Mouse (Mus musculus) forebrain, postnatal 0 days (tissue): ENCODE data around the gene Rab3gap2. TPM values are rescaled to one million over a fixed set of nuclear protein-coding genes. Genes with fewer than 3 reads are reported as not detected.

Experiments used
- ATAC-seq: fragments of 200-750 bp; cut with Nextera tagmentation; 2 replicates; pipeline ENCODE4 v1.8.0; 2017; ENCODE audit warnings: mild to moderate bottlenecking, moderate library complexity
- DNase-seq: peaks from one replicate; pipeline ENCODE4 v3.0.0-alpha.2; 2015
- H3K27ac ChIP-seq: fragments of 300-500 bp; sonication (generic); 2 replicates; pipeline ENCODE4 v1.5.1; 2014; ENCODE audit warnings: low read depth, mild to moderate bottlenecking, antibody characterized with exemption, low read length, moderate library complexity, mixed read lengths
- H3K27me3 ChIP-seq: fragments of 300-500 bp; sonication (generic); 2 replicates; pipeline ENCODE4 v1.6.1; 2014; ENCODE audit warnings: mild to moderate bottlenecking, low read length, mixed read lengths; ENCODE audit not compliant: insufficient read depth
- H3K36me3 ChIP-seq: fragments of 300-500 bp; sonication (generic); 2 replicates; pipeline ENCODE4 v1.6.1; 2014; ENCODE audit warnings: mild to moderate bottlenecking, moderate library complexity; ENCODE audit not compliant: insufficient read depth
- H3K4me1 ChIP-seq: fragments of 300-500 bp; sonication (generic); 2 replicates; pipeline ENCODE4 v1.6.1; 2014; ENCODE audit warnings: antibody characterized with exemption; ENCODE audit not compliant: insufficient read depth
- H3K4me2 ChIP-seq: fragments of 300-500 bp; sonication (generic); 2 replicates; pipeline ENCODE4 v1.6.1; 2014; ENCODE audit warnings: low read depth, mild to moderate bottlenecking, moderate library complexity
- H3K4me3 ChIP-seq: fragments of 300-500 bp; sonication (generic); 2 replicates; pipeline ENCODE4 v1.5.1; 2014; ENCODE audit warnings: low read depth, low read length, mixed read lengths
- H3K9ac ChIP-seq: fragments of 300-500 bp; sonication (generic); 2 replicates; pipeline ENCODE4 v1.6.1; 2014; ENCODE audit warnings: mild to moderate bottlenecking
- H3K9me3 ChIP-seq: fragments of 300-500 bp; sonication (generic); 2 replicates; pipeline ENCODE4 v1.6.1; 2016; ENCODE audit warnings: low read length
- CTCF ChIP-seq: sonication (generic); IDR thresholded peaks from 2 replicates; pipeline ENCODE4 v1.5.1; 2016; ENCODE audit warnings: antibody characterized with exemption, control low read depth, low read depth
- whole genome bisulfite sequencing: fragments of 180-500 bp; shearing (Covaris S2); extraction: QIAGEN DNeasy Blood & Tissue Kit; methylation state at CpG from one replicate; pipeline ENCODE4 v1.1.7; 2014; 5-methylcytosine and 5-hydroxymethylcytosine counted together
- microRNA counts: library from miRNA; unstranded; fragments of <30 nt; microRNA quantifications from one replicate; lab custom pipeline; 2015
- microRNA-seq, 2 experiments: library from miRNA; unstranded; fragments of <30 nt; microRNA quantifications; one replicate each; pipeline ENCODE4; 2016
- polyA plus RNA-seq: library from polyadenylated mRNA; unstranded; fragments of >200 nt; fragmentation: Nextera tagmentation; extraction: Ambion mirVana; gene quantifications from 2 replicates; pipeline ENCODE4 v1.2.1, GENCODE M21; 2015
- total RNA-seq: library from RNA; depleted of rRNA; stranded (reverse); fragments of >200 nt; gene quantifications from 2 replicates; pipeline ENCODE4 v1.2.3, GENCODE M21; 2014; rRNA removed

Gene Rab3gap2
- total and polyA plus RNA-seq, 2 experiments from 2014 or later = 19.5 to 37.3 TPM

DNA sequence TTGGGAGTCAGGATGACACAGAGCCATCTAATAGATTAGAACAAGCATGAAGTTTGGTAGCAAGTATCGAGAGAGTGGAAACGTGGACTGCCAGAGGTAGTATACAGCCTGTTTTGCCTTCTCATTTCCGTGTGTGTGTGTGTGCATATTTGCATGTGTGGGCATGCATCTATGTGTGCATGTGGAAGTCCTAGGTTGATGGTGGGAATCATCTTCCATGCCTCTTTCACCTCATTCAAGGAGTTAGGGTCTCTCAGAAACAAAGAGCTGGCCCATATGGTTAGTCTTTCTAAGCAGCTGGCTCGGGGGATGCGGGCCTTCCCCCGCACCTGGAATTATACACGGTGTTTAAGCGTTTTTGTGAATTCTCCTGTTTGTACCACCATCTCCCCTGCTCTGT lies 125.9 kb downstream of the Rab3gap2 start:
- DNase-seq = no peak
- Histone ChIP-seq H3K4me2 (peak overlapping the region; percentile 76), H3K9me3 (no peaks in the 10 kb centered on the region), H3K27ac (no peak overlapping the region), H3K36me3 (peaks cover 16% of the 10 kb centered on the region), H3K4me3 (no peak overlapping the region), H3K27me3 (no peaks in the 10 kb centered on the region), H3K9ac (no peak overlapping the region), H3K4me1 (peaks cover 20% of the 10 kb centered on the region)
- WGBS = 92% methylated on average over 8 of the region's 8 CpGs
- TF ChIP-seq CTCF = no peak
- ATAC-seq = no peak

DNA sequence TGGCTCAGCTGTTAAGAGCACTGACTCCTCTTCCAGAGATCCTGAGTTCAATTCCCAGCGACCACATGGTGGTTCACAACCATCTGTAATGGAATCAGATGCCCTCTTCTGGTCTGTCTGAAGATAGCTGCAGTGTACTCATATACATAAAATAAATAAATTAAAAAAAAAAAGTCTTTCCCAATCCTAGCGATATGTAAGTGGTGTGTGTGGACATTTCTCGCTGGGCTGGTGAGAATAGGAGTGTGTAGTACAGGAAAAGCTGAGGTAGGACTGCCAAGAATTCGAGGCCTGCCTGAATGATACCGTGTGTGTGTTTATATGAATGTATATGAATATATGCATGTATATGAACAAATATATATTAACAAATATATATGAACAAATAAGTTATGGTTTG lies 127.4 kb downstream of the Rab3gap2 start:
- Histone ChIP-seq H3K9ac (no peak overlapping the region), H3K27me3 (no peaks in the 10 kb centered on the region), H3K4me2 (peak overlapping the region; percentile 65), H3K4me3 (peak overlapping the region; percentile 56; the same call in 1 of the 2 replicates), H3K4me1 (peaks cover 20% of the 10 kb centered on the region), H3K36me3 (0 out of 2 replicates have a peak, but pooled peaks cover 4% of the 10 kb centered on the region), H3K27ac (no peak overlapping the region), H3K9me3 (no peaks in the 10 kb centered on the region)
- 51% methylated on average over 5 of the region's 5 CpGs for WGBS
- DNase-seq = no peak
- no peak for ATAC-seq
- peak; percentile 25; the same call in 1 of the 2 replicates for TF ChIP-seq CTCF

DNA sequence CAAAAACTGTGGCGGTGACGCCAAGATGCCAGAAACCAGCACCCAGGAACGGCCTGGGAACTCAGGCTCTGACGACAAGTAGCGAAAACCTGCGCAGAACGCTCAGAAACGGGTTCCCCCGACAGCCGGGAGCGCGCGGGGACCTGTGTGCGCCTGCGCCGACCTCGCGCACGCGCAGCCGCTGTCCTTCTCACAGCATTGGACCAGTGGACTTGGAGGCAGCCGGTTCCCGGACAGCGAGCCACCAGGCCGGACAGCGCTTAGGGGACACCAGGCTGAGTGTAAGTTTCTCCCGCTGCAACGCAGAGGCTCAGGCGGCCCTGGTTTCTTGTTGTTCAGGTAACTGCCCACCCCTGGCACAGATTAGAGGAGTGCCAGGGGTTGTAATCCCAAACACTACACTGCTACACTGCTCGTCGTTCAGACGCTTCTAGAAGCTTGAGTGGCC lies 128.1 kb downstream of the Rab3gap2 start, which contains the start of gene Bpnt1:
Bpnt1 (plus strand) TSS at position 167 of the 448 bp plus-strand sequence.
- under 1% methylated on average over 32 of the region's 32 CpGs for WGBS
- DNase-seq (peak; percentile 94), ATAC-seq (peak; percentile 87)

DNA sequence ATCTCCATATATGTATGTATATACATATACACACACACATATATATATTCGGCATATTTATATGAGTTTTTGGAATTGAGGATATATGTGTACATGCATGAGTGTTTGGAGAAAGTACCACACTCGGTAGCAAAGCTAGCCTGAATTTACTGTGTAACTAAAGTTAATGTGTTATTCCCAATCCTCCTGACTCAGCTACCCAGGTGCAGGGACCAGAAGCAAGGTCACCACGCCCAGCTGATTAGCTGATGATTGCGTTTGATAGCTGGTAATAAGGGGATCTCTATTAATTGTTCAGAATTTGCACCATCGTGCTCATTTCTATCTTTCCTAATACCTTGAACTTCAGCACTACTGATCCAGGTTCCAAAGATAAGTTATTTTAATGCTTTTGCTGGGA lies 129.7 kb downstream of the Rab3gap2 start:
- ATAC-seq (no peak), DNase-seq (no peak)
- H3K27me3 ChIP-seq = no peaks in the 10 kb centered on the region
- no peaks in the 10 kb centered on the region for H3K9me3 ChIP-seq
- H3K4me3 ChIP-seq = no peak overlapping the region
- H3K4me2 ChIP-seq = no peak overlapping the region
- WGBS = 90% methylated on average over 5 of the region's 5 CpGs
- H3K4me1 ChIP-seq = peaks cover 15% of the 10 kb centered on the region; the same call in 1 of the 2 replicates
- no peak overlapping the region for H3K9ac ChIP-seq
- H3K36me3 ChIP-seq = peaks cover 3% of the 10 kb centered on the region; the same call in 1 of the 2 replicates
- no peak overlapping the region for H3K27ac ChIP-seq
- TF ChIP-seq CTCF = no peak

More for the DNA sequence above, 128.1 kb downstream of the Rab3gap2 start, which contains the start of gene Bpnt1:
- Histone ChIP-seq H3K4me1 (peaks cover 20% of the 10 kb centered on the region), H3K4me2 (peak within 1 kb of the TSS; percentile 65), H3K9me3 (no peaks in the 10 kb centered on the region), H3K4me3 (peak within 1 kb of the TSS; percentile 56), H3K36me3 (0 out of 2 replicates have a peak, but pooled peaks cover 2% of the 10 kb centered on the region), H3K27me3 (no peaks in the 10 kb centered on the region), H3K9ac (peak within 1 kb of the TSS; percentile 57), H3K27ac (peak within 1 kb of the TSS; percentile 68)
- no peak for TF ChIP-seq CTCF

DNA sequence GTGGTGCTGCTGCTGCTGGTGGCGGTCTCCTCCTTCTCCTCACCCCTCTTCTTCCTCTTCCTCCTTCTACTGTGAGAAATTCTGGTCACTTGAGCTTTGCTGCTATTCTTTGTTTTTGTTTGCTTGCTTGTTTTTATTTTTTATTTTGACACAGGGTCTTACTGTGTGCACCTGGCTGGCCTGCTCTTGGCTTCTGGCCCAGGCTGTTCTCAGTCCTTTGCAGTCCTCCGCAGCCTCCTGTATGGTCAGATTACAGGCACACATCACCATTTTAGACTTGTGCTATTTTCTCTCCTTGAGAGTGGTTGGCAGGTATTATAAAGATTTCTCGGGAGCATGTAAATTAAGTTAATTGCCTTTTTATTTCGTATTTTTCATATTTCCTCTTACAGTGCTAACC lies 130.2 kb downstream of the Rab3gap2 start:
- H3K4me3 ChIP-seq = no peak overlapping the region
- no peak overlapping the region for H3K9ac ChIP-seq
- peaks cover 4% of the 10 kb centered on the region; the same call in 1 of the 2 replicates for H3K36me3 ChIP-seq
- H3K27me3 ChIP-seq = no peaks in the 10 kb centered on the region
- ATAC-seq = no peak
- WGBS = 69% methylated on average over 4 of the region's 4 CpGs
- no peak for DNase-seq
- no peaks in the 10 kb centered on the region for H3K9me3 ChIP-seq
- no peak for TF ChIP-seq CTCF
- no peak overlapping the region for H3K4me2 ChIP-seq
- peaks cover 15% of the 10 kb centered on the region; the same call in 1 of the 2 replicates for H3K4me1 ChIP-seq
- H3K27ac ChIP-seq = no peak overlapping the region

DNA sequence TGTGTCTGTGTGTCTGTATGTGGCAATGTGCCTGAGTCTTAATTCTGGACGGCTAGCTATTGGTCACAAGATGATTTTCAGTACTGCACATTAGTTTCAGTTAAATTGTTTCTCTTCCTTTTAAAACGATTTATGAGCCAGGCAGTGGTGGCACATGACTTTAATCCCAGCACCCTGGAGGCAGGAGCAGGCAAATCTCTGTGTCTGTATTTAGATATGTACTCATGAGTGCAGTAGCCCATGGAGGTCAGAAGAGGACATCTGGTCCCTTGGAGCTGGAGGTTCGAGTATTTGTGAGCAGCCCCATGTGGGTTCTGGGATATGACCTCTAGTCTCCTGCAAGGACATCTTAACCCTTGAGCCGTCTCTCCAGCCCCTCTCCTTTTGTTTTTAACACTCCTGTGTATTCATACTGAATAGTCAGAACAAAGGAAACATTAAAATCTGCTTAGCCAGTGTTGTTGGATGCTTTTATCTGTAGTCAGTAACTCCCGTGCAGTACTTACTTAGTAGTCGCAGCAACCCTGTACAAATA lies 131.4 kb downstream of the Rab3gap2 start:
- Histone ChIP-seq H3K27me3 (no peaks in the 10 kb centered on the region), H3K4me3 (no peak overlapping the region), H3K9ac (no peak overlapping the region), H3K4me2 (no peak overlapping the region), H3K27ac (no peak overlapping the region), H3K9me3 (no peaks in the 10 kb centered on the region), H3K4me1 (peaks cover 7% of the 10 kb centered on the region; the same call in 1 of the 2 replicates), H3K36me3 (peaks cover 10% of the 10 kb centered on the region; the same call in 1 of the 2 replicates)
- DNase-seq = no peak
- TF ChIP-seq CTCF = no peak
- 67% methylated on average over 6 of the region's 6 CpGs for WGBS
- ATAC-seq = no peak

MicroRNAs within 50 kb of the gene (microRNA counts, 519-probe panel; counts per million panel counts)
- microRNA mmu-miR-194 (lab: Ali Mortazavi, UCI) = 3,379 counts per million, percentile 30 among the panel's probes with 10 or more counts
- microRNA mmu-miR-664 (lab: Ali Mortazavi, UCI) = not detected

Small RNA genes within 50 kb of the gene (microRNA-seq; reads per million reads assigned to microRNA genes)
- gene Mir194-1 (1.2 reads per million in 2 experiments), gene Mir215 (1.5 to 2.0 reads per million in 2 experiments), gene Mir664 (20.9 to 37.8 reads per million in 2 experiments)

Other genes starting within 250 kb of the Rab3gap2 start
- gene Mark1, start 204.5 kb upstream of the Rab3gap2 start, total RNA-seq = 72.6 and 78.2 TPM in 2 replicates
- gene Mark1, start 204.5 kb upstream of the Rab3gap2 start, polyA plus RNA-seq = 11.5 and 14.3 TPM in 2 replicates
- 36.9 and 38.1 TPM in 2 replicates for gene Iars2, start 125.3 kb downstream of the Rab3gap2 start, total RNA-seq
- 9.8 and 15.2 TPM in 2 replicates for gene Iars2, start 125.3 kb downstream of the Rab3gap2 start, polyA plus RNA-seq
- gene Bpnt1, start 128.0 kb downstream of the Rab3gap2 start, total RNA-seq = 72.6 and 75.0 TPM in 2 replicates
- 38.2 and 48.4 TPM in 2 replicates for gene Bpnt1, start 128.0 kb downstream of the Rab3gap2 start, polyA plus RNA-seq
- 94.9 and 114 TPM in 2 replicates for gene Eprs, start 158.9 kb downstream of the Rab3gap2 start, total RNA-seq
- gene Eprs, start 158.9 kb downstream of the Rab3gap2 start, polyA plus RNA-seq = 109 and 121 TPM in 2 replicates